Mouse (Mus musculus): ENCODE measurements around the gene Med15.

The Med15 gene

DNA sequence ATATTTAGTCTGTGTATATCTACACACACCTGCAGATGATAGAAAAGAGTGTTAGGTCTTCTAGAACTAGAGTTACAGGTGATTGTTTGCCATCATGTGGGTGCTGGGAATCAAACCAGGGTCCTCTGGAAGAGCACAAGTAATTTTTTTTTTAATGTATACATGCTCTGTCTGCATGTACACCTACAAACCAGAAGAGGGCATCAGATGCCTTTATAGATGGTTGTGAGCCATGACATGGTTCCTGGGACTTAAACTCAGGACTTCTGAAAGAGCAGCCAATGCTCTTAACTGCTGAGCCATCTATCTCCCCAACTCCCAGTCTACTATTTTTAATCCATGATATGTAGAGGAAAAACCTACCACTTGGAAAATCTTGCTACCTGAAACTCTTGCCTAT lies 2.7 kb downstream of the Med15 start:
- peak; percentile 8 for DNase-seq

GRCm38 (mm10) chr16:17727179-17727861 lies 5.4 kb downstream of the Med15 start:
- peak; percentile 81 for DNase-seq

DNA sequence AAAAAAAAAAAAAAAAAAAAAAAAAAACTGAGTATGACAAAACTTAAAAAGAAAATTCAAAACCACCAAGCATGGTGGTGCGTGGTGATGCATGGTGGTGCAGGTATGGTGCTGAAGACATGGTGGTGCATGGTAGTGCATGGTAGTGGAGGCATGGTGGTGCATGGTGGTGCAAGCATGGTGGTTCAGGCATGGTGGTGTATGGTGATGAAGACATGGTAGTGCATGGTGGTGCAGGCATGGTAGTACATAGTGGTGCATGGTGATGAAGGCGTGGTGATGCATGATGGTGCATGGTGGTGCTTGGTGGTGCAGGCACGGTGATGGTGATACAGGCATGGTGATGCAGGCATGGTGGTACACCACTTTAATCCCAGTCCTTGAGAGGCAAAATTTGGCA lies 8.2 kb downstream of the Med15 start:
- no peak for DNase-seq

DNA sequence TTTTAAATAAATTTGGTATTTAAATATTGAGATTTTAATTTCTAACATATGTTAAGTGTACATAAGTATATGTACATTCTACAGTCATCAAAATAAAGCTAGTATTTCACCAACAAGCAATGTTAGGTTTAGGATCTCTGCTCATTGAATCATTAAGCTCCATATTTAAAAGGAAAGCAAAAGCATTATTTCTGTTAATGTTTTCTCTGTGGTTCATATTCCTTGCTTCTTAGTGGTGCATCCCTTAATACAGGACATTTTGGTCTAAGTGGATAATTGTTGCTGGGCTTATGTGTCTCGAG lies 9.4 kb downstream of the Med15 start:
- DNase-seq = no peak

DNA sequence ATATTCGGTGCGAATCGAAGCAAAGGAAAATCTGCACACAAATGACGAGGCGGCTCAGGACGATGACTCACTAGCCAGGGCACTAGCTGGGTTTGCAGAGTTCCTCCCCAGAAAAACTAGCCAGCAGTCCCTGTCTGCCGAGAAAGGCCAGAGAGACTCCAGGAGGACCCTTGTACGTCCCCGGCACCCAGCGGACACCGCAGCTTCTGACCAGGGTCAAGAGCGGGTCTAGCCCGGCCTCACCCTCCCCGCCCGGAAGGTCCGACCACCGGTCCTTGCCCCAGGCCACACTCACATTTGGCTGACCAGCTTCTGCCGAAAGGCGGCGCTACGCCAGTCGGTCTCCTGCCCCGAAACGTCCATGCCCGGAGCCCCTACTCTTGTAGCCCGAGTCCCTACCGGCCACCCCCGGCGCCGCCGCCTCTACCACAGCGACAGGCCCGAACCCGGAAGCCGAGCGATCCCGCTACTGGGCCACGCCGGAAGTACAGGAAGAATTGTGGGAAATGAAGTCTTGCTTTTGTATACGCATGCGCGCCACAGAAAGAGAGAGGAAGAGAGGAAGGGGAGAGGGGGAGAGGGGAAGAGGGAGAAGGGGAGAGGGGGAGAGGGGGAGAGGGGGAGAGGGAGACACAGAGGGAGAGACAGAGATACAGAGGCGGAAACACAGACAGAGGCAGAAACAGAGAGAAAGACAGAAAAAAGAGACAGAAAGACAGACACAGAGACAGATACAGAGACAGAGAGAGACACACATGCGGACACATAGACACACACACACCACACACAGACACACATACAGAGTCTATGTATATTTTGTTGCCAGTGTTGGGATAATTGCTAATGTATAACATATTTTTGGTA lies 10.0 kb downstream of the Med15 start:
- peak; percentile 96 for DNase-seq

DNA sequence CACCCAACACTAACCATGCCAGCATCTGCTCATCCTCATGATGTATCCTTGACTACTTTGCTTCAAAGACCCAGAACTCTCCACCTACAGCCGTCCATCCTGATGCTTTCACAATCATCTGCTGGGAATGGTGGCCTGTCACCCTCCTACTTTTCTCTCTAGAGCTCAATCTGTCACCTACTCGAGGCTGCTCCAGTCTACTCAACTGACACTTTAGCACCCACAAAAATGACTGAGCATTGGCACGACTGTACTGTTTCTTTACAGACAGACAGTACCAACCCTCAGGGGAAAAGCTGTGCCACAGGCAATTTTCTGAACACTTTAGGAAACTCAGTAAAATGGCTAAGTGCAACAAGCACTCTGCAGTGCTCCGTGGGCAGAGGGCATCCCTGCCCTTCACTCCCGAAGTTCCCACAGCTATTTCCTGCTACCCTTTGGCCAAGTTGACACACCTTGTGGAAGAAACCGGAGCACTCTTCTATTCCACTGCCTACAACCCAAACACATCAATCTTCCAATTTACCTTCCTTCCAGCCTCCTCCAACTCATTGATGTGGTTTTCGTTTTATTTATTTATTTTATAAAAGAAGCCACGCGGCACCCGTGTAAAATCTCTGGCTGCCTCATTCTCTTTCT lies 10.8 kb downstream of the Med15 start:
- DNase-seq = no peak

DNA sequence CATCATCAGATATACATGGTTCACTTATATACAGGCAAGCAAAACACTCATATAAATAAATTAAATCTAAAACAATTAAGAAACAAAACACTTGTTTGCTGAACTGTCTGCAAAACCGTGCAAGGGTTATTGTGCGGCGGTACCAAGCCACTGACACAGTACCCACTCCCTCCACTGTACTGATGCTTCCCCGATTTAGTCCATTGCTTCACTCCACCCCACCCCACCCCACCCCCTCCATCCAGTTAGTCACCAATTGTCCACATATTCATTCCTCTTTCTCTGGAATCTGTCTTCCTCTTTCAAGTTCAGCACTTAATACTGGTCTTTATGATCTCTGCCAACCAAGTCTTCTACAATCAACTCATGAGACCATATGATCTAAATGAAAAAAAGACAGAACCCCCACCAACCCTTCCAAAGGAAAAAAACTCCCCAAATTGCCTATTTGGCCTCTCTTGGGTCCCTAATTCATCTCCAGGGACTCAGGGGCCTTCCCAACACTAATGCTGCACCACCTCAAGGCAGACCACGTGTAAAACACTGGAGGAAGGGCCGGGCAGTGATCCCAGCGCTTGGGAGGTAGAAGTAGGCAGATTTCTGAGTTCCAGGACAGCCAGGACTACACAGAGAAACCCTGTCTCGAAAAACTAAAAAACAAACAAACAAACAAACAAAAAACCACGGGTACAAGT lies 11.4 kb downstream of the Med15 start:
- no peak for DNase-seq

- no peak for DNase-seq
These were observed 14.9 kb downstream of the Med15 start for GRCm38 (mm10) chr16:17717791-17718190.

DNA sequence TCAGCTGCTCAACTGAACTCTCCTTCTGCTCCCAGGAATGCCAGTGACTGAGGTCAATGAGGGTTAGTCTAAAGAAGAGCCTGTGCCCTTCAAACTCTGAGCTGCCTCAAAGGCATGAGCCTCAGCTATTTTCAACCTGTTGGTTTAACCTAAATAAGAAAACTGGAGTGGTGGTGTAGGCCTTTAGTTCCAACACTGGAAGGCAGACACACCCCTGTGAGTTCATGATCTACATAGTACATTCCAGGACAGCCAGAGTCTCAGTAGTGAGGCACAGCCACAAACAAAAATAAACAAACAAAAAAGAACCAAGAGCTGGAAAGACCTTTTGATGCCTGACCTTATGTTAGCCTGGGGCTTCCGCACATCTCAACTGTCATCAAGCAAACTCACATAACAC lies 25.1 kb downstream of the Med15 start:
- no peak for DNase-seq

GRCm38 (mm10) chr16:17701043-17701405 lies 31.7 kb downstream of the Med15 start:
- DNase-seq = no peak

GRCm38 (mm10) chr16:17700386-17701042 lies 32.2 kb downstream of the Med15 start:
- DNase-seq = no peak

DNA sequence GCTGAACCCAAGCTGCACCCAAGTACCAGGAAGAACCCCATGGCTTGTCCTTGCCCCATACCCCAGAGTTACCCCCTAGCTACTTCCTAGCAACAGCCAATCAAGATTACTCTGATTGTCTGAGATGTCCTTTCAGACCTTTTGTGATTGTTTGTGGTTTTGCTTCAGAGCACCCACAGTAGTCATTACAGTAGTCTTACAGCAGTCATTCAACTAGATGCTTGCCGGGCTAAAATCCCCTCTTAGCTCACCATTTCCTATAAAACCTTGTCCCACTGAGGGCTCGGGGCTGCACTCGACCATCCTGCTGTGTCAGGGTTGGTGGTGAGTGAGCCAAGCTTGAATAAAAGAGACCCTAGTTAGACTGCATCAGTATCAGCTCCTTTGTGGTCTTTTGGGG lies 37.8 kb downstream of the Med15 start:
- DNase-seq = no peak

DNA sequence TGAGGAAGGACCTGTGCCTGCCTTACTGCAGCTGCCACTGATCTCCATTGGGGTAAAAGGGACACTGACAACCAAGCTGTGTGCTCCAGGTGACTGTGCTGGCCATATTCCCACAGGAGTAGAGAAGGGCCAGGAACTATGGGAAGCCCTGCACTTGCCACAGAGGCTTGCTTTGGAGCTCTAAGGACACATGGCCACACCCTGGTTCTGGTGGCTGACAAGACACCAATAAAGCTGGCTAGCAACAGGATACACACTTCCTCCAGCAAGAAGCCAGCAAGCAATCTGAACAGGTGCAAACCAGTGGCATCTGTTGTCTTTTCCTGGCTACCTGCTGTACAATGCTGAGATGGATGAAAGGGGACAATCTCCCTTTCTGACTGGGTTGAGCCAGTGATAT lies 62.8 kb downstream of the Med15 start:
- DNase-seq = no peak

GRCm38 (mm10) chr16:17665568-17665967 lies 67.1 kb downstream of the Med15 start:
- no peak for DNase-seq

GRCm38 (mm10) chr16:17656212-17656871 lies 76.3 kb downstream of the Med15 start:
- DNase-seq = no peak

GRCm38 (mm10) chr16:17654188-17654795 lies 78.4 kb downstream of the Med15 start:
- no peak for DNase-seq

GRCm38 (mm10) chr16:17653601-17654000 lies 79.1 kb downstream of the Med15 start:
- DNase-seq = no peak

- DNase-seq = no peak
These were observed 80.1 kb downstream of the Med15 start for GRCm38 (mm10) chr16:17652607-17653006.

GRCm38 (mm10) chr16:17650711-17651110 lies 82.0 kb downstream of the Med15 start:
- no peak for DNase-seq

DNA sequence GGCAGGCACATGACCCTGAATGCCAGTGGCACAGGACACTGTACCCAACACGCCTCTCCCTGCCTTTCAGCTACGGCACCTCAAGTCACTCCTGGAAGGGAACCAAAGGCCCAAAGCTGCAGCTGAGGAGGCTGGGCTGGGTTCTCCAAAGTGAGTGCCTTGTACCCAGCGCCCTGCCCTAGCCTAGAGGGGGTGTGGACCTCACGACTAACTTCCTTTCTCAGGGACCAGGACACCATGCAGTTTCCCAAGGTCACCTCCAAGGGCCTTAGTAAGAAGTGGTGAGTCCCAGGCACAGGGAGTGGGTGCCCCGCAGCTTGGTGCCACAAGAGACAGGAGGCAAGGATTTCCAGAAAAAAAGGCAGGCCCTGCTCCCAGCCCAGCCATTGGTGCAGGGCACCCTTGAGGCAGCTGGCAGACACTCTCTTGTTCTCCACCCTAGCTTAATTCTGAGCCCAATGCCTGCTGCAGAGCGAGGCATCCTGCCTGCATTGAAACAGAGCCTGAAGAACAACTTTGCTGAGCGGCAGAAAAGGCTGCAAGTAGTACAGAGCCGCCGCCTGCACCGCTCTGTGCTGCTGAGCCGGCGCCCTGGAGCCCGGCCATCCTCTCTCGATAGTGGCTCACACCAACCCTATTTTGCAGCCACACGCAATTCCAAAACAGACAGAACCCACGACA lies 82.6 kb downstream of the Med15 start:
- DNase-seq = no peak

- no peak for DNase-seq
These were observed 84.9 kb downstream of the Med15 start for GRCm38 (mm10) chr16:17647566-17648340.

Measured in retina, postnatal 1 day (tissue).